Mouse (Mus musculus) hindbrain, embryonic 14.5 days (tissue): Measurements from ENCODE around the gene Zfp341. TPM values are rescaled to one million over a fixed set of nuclear protein-coding genes. Genes with fewer than 3 reads are reported as not detected.

Experiments
- ATAC-seq: fragments of 200-750 bp; cut with Nextera tagmentation; 2 replicates; pipeline ENCODE4 v1.8.0; 2017; ENCODE audit warnings: moderate number of reproducible peaks, mild to moderate bottlenecking, moderate TSS enrichment, moderate library complexity; ENCODE audit not compliant: low FRiP score
- DNase-seq: peaks from one replicate; pipeline ENCODE4 v3.0.0-alpha.2; 2015; ENCODE audit warnings: low spot score
- H3K27ac ChIP-seq: fragments of 300-500 bp; sonication (generic); 2 replicates; pipeline ENCODE4 v1.5.1; 2014; ENCODE audit warnings: mild to moderate bottlenecking, moderate library complexity
- H3K27me3 ChIP-seq: fragments of 300-500 bp; sonication (generic); 2 replicates; pipeline ENCODE4 v1.6.1; 2014; ENCODE audit warnings: mild to moderate bottlenecking, low read length, mixed read lengths; ENCODE audit not compliant: control insufficient read depth, insufficient read depth
- H3K36me3 ChIP-seq: fragments of 300-500 bp; sonication (generic); replicated peaks from 2 replicates; pipeline ENCODE4 v1.6.1; 2014; ENCODE audit not compliant: control insufficient read depth, insufficient read depth
- H3K4me1 ChIP-seq: fragments of 300-500 bp; sonication (generic); replicated peaks from 2 replicates; pipeline ENCODE4 v1.6.1; 2014; ENCODE audit warnings: antibody characterized with exemption, low read length, mixed read lengths; ENCODE audit not compliant: control insufficient read depth, insufficient read depth
- H3K4me2 ChIP-seq: fragments of 300-500 bp; sonication (generic); replicated peaks from 2 replicates; pipeline ENCODE4 v1.6.1; 2014; ENCODE audit warnings: mild to moderate bottlenecking, moderate library complexity
- H3K4me3 ChIP-seq: fragments of 300-500 bp; sonication (generic); replicated peaks from 2 replicates; pipeline ENCODE4 v1.5.1; 2014; ENCODE audit warnings: mild to moderate bottlenecking, low read length
- H3K9ac ChIP-seq: fragments of 300-500 bp; sonication (generic); 2 replicates; pipeline ENCODE4 v1.6.1; 2014
- H3K9me3 ChIP-seq: fragments of 300-500 bp; sonication (generic); 2 replicates; pipeline ENCODE4 v1.6.1; 2016; ENCODE audit warnings: low read length; ENCODE audit not compliant: control insufficient read depth
- WGBS: fragments of 180-500 bp; shearing (Covaris S2); extraction: QIAGEN DNeasy Blood & Tissue Kit; methylation state at CpG from one replicate; pipeline ENCODE4 v1.1.7; 2014; 5-methylcytosine and 5-hydroxymethylcytosine counted together
- polyA plus RNA-seq: library from polyadenylated mRNA; unstranded; fragments of >200 nt; fragmentation: Nextera tagmentation; extraction: Ambion mirVana; gene quantifications from 2 replicates; pipeline ENCODE4 v1.2.1, GENCODE M21; 2014

Zfp341 gene
- polyA plus RNA-seq, 1 experiment from 2014 or later: 2.0 TPM

DNA sequence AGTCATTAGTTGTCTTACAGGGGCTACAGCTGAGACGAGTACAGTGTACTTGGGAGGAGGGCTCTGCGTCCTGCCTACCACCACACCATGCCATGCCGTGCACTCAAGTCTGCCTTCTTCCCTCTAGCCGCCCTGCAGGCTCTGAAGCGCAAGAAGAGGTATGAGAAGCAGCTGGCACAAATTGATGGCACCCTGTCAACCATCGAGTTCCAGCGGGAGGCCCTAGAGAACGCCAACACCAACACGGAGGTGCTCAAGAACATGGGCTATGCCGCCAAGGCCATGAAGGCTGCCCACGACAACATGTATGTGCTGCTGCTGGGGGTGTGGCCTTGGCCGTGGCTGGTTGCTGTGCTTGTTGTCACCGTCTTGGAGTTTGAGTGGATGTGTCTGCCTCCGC, 76.3 kb downstream of the Zfp341 start:
- H3K9me3 ChIP-seq: no peaks in the 10 kb centered on the region
- WGBS: 89% methylated on average over 14 of the region's 14 CpGs
- H3K4me1 ChIP-seq: peaks cover 3% of the 10 kb centered on the region; the same call in 1 of the 2 replicates
- H3K4me3 ChIP-seq: no peak overlapping the region
- no peaks in the 10 kb centered on the region for H3K27me3 ChIP-seq
- DNase-seq: no peak
- H3K36me3 ChIP-seq: peaks cover 42% of the 10 kb centered on the region
- H3K27ac ChIP-seq: no peak overlapping the region
- H3K4me2 ChIP-seq: no peak overlapping the region
- H3K9ac ChIP-seq: no peak overlapping the region
- no peak for ATAC-seq

DNA sequence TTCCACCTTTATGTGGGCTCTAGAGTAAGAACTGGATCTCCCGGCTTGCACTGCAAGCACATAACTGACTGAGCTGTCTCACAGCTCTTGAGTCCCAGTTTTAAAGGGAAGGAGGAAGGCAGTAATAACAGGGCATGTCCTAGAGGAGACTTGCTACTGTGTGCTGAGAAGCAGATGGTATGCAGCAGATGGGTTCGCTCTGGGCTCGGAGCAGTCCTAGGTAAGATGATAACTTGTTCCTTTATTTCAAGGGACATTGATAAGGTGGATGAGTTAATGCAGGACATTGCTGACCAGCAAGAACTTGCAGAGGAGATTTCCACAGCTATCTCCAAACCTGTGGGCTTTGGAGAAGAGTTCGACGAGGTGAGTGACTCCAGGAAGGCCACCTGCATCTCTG, 77.9 kb downstream of the Zfp341 start:
- H3K9ac ChIP-seq: no peak overlapping the region
- peaks cover 53% of the 10 kb centered on the region for H3K36me3 ChIP-seq
- no peak overlapping the region for H3K4me2 ChIP-seq
- no peak for DNase-seq
- WGBS: 93% methylated on average over 5 of the region's 5 CpGs
- H3K27ac ChIP-seq: no peak overlapping the region
- H3K27me3 ChIP-seq: no peaks in the 10 kb centered on the region
- no peak overlapping the region for H3K4me3 ChIP-seq
- no peaks in the 10 kb centered on the region for H3K9me3 ChIP-seq
- no peak for ATAC-seq
- H3K4me1 ChIP-seq: 0 out of 2 replicates have a peak, but pooled peaks cover 3% of the 10 kb centered on the region

DNA sequence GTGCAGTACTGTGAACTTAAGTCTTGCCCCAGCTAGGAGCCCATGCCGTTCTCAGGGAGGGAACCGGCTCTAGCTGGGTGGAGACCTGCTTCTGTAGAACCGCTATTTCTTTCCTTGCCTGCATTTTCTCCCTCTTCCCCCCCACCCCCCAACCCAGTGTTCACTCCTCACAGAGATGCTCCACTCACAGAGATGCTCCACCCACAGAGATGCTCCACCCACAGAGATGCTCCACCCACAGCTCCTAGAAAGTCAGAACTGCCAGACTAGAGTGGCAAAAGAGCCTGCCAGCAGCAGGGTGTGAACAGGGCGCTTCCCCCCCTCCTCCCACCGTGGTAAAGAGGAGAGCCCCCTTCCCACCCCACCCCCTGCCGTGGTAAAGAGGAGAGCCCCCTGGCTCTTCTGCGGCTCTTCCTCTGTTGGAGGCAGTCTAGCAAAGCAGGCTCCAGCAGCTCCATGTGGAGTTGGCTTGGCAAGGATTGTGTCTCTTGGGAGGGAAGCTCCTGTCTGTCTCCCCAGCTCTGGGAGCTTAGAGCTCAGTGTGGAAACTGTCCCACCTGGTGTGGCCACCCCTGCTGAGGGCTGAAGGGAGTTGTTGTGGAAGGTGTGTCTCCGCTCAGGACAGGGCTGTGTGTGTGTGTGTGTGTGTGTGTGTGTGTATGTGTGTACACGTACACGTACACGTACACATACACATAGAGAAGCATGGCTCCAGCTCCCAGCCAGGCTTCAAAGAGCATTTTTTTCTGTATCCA, 80.3 kb downstream of the Zfp341 start:
- no peak overlapping the region for H3K4me2 ChIP-seq
- ATAC-seq: no peak; the same call in 1 of the 2 replicates
- H3K4me1 ChIP-seq: 0 out of 2 replicates have a peak, but pooled peaks cover 3% of the 10 kb centered on the region
- WGBS: 78% methylated on average over 11 of the region's 11 CpGs
- no peak overlapping the region for H3K9ac ChIP-seq
- no peak overlapping the region for H3K27ac ChIP-seq
- DNase-seq: no peak
- H3K4me3 ChIP-seq: no peak overlapping the region
- H3K9me3 ChIP-seq: no peaks in the 10 kb centered on the region
- H3K36me3 ChIP-seq: peaks cover 53% of the 10 kb centered on the region
- no peaks in the 10 kb centered on the region for H3K27me3 ChIP-seq

DNA sequence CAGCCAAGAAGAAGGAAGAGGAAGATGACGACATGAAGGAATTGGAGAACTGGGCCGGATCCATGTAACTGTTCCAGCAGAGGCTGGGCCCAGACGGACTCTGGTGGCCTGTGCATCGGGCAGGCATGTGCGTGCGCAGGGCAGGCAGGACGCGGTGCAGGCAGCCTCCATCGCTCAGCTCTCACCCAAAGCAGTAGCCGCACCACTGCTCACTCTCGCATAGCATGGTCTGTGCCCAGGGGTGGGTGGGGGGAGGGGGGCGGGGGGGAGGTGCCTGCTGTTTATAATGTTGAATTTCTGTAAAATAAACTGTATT, 80.8 kb downstream of the Zfp341 start:
- H3K4me2 ChIP-seq: no peak overlapping the region
- ATAC-seq (no peak), DNase-seq (no peak)
- no peak overlapping the region for H3K4me3 ChIP-seq
- WGBS: 94% methylated on average over 12 of the region's 12 CpGs
- H3K9me3 ChIP-seq: no peaks in the 10 kb centered on the region
- 0 out of 2 replicates have a peak, but pooled peaks cover 3% of the 10 kb centered on the region for H3K4me1 ChIP-seq
- H3K27ac ChIP-seq: no peak overlapping the region
- no peaks in the 10 kb centered on the region for H3K27me3 ChIP-seq
- H3K9ac ChIP-seq: no peak overlapping the region
- peaks cover 53% of the 10 kb centered on the region for H3K36me3 ChIP-seq

DNA sequence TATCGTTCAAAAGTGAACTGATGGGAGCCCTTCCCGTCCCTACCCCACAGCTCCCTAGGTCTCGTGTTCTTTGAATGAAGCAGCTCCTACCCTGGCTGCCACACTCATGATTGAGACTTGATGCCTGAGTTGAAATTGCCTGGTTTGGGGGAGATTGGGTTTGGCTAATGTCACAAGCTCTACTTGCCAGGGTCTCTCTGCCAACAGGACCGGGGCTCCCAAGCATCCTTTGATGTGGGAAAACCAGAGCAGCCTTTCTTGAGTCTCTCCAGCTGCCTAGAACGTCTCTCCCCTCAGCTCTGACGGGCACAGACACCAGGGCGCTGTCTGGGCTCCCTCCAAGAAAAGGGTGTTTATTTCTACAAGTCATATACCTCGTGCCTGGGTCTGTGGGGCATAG, 82.6 kb downstream of the Zfp341 start:
- Histone ChIP-seq H3K36me3 (peaks cover 39% of the 10 kb centered on the region), H3K4me2 (no peak overlapping the region), H3K9ac (no peak overlapping the region), H3K4me3 (no peak overlapping the region), H3K4me1 (no peaks in the 10 kb centered on the region), H3K9me3 (no peaks in the 10 kb centered on the region), H3K27me3 (no peaks in the 10 kb centered on the region), H3K27ac (no peak overlapping the region)
- DNase-seq: no peak
- ATAC-seq: no peak
- 83% methylated on average over 8 of the region's 8 CpGs for WGBS

Other genes starting within 250 kb of the Zfp341 start
- gene Cdk5rap1, start 240.3 kb upstream of the Zfp341 start, polyA plus RNA-seq: 14.2 and 20.3 TPM in 2 replicates
- 7.0 and 7.1 TPM in 2 replicates for gene Snta1, start 205.2 kb upstream of the Zfp341 start, polyA plus RNA-seq
- gene Cbfa2t2, start 176.8 kb upstream of the Zfp341 start, polyA plus RNA-seq: 44.6 and 48.0 TPM in 2 replicates
- gene 1700003F12Rik, start 66.2 kb upstream of the Zfp341 start, polyA plus RNA-seq: 1.5 and 1.6 TPM in 2 replicates
- 0.12 and 0.22 TPM in 2 replicates for gene Actl10, start 61.5 kb upstream of the Zfp341 start, polyA plus RNA-seq
- 13.6 and 15.2 TPM in 2 replicates for gene Necab3, start 54.4 kb upstream of the Zfp341 start, polyA plus RNA-seq
- 2.2 and 2.4 TPM in 2 replicates for gene E2f1, start 43.4 kb upstream of the Zfp341 start, polyA plus RNA-seq
- gene Pxmp4, start 9.6 kb upstream of the Zfp341 start, polyA plus RNA-seq: 17.3 and 18.5 TPM in 2 replicates
- gene 4930519P11Rik, start 140 bp downstream of the Zfp341 start, polyA plus RNA-seq: 0.47 and 0.59 TPM in 2 replicates
- 23.2 and 23.4 TPM in 2 replicates for gene Chmp4b, start 38.4 kb downstream of the Zfp341 start, polyA plus RNA-seq
- not detected in 2 replicates for gene Gm14214, start 156.7 kb downstream of the Zfp341 start, polyA plus RNA-seq
- 36.2 and 41.0 TPM in 2 replicates for gene Raly, start 177.8 kb downstream of the Zfp341 start, polyA plus RNA-seq
- gene a, start 178.1 kb downstream of the Zfp341 start, polyA plus RNA-seq: 0.93 and 1.3 TPM in 2 replicates